Mouse (Mus musculus) hindbrain, embryonic 13.5 days (tissue): ENCODE data around the gene Pacrg. TPM values are rescaled to one million over a fixed set of nuclear protein-coding genes. Genes with fewer than 3 reads are reported as not detected.

Experiments used
- ATAC-seq: fragments of 200-750 bp; cut with Nextera tagmentation; 2 replicates; pipeline ENCODE4 v1.8.0; 2017; ENCODE audit warnings: moderate TSS enrichment; ENCODE audit not compliant: low FRiP score
- H3K27ac ChIP-seq: fragments of 300-500 bp; sonication (generic); 2 replicates; pipeline ENCODE4 v1.5.1; 2015; ENCODE audit warnings: inconsistent platforms, mild to moderate bottlenecking, moderate library complexity
- H3K27me3 ChIP-seq: fragments of 300-500 bp; sonication (generic); 2 replicates; pipeline ENCODE4 v1.6.1; 2015; ENCODE audit warnings: mild to moderate bottlenecking, inconsistent platforms
- H3K36me3 ChIP-seq: fragments of 300-500 bp; sonication (generic); 2 replicates; pipeline ENCODE4 v1.6.1; 2015; ENCODE audit warnings: mild to moderate bottlenecking, inconsistent platforms
- H3K4me1 ChIP-seq: fragments of 300-500 bp; sonication (generic); replicated peaks from 2 replicates; pipeline ENCODE4 v1.6.1; 2015; ENCODE audit warnings: inconsistent platforms
- H3K4me2 ChIP-seq: fragments of 300-500 bp; sonication (generic); 2 replicates; pipeline ENCODE4 v1.6.1; 2015; ENCODE audit warnings: inconsistent platforms, mild to moderate bottlenecking, moderate library complexity
- H3K4me3 ChIP-seq: fragments of 300-500 bp; sonication (generic); 2 replicates; pipeline ENCODE4 v1.5.1; 2015; ENCODE audit warnings: mild to moderate bottlenecking, inconsistent platforms
- H3K9ac ChIP-seq: fragments of 300-500 bp; sonication (generic); 2 replicates; pipeline ENCODE4 v1.6.1; 2015; ENCODE audit warnings: mild to moderate bottlenecking, inconsistent platforms
- H3K9me3 ChIP-seq: fragments of 300-500 bp; sonication (generic); 2 replicates; pipeline ENCODE4 v1.6.1; 2016; ENCODE audit warnings: inconsistent platforms
- WGBS: fragments of 180-500 bp; shearing (Covaris S2); methylation state at CpG from one replicate; pipeline ENCODE4 v1.1.7; 2015; 5-methylcytosine and 5-hydroxymethylcytosine counted together
- polyA plus RNA-seq: library from polyadenylated mRNA; unstranded; fragments of >200 nt; fragmentation: Nextera tagmentation; extraction: Ambion mirVana; gene quantifications from 2 replicates; pipeline ENCODE4 v1.2.1, GENCODE M21; 2015

The Pacrg gene
- polyA plus RNA-seq, 1 experiment from 2014 or later = 18.8 TPM

DNA sequence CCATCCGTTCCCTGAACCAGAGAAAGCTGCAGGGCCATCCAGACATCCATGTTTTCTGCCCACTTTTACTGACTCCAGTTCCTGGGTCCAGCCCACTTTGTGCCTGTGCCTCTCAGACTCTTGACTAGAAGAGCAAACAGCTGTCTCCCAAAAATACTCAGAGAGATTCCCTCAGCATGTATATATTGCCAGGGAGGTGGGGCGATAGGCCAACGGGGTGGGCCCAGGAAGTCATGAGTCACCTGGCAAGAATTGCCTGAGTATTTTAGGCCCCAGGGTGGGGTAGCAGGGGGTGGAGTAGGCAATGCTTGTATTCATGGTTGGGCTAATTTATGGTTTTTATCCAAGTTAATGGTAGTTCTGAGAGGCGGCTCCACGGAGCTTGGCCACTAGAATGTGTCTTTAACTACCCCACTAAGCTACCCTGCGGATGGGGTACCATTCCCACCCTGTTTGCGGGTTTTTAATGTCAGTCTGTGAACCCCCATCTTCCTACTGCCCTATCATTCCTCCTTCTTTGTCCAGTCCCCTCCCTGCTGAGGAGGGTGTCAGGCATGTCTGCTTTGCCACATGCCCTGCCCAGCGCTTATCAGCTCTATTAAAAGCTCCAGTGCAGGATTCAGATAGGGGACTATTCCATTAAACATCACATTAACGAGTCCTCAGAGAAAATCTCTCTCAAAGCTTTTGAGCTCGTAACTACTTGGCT, 461.5 kb downstream of the Pacrg start:
- Histone ChIP-seq H3K9me3 (no peaks in the 10 kb centered on the region), H3K9ac (no peak overlapping the region), H3K27ac (no peak overlapping the region), H3K4me3 (no peak overlapping the region), H3K4me2 (no peak overlapping the region), H3K27me3 (no peaks in the 10 kb centered on the region), H3K4me1 (peaks cover 9% of the 10 kb centered on the region), H3K36me3 (no peaks in the 10 kb centered on the region)
- 86% methylated on average over 10 of the region's 10 CpGs for WGBS
- ATAC-seq = no peak

- Histone ChIP-seq H3K9me3 (no peaks in the 10 kb centered on the region), H3K9ac (no peak overlapping the region), H3K4me3 (no peak overlapping the region), H3K4me1 (peaks cover 10% of the 10 kb centered on the region), H3K36me3 (no peaks in the 10 kb centered on the region), H3K4me2 (no peak overlapping the region), H3K27ac (no peak overlapping the region), H3K27me3 (no peaks in the 10 kb centered on the region)
- 100% methylated on average over 2 of the region's 2 CpGs for WGBS
- ATAC-seq = no peak
Measured at GRCm38 (mm10) chr17:10377606-10378005, 462.5 kb downstream of the Pacrg start.

DNA sequence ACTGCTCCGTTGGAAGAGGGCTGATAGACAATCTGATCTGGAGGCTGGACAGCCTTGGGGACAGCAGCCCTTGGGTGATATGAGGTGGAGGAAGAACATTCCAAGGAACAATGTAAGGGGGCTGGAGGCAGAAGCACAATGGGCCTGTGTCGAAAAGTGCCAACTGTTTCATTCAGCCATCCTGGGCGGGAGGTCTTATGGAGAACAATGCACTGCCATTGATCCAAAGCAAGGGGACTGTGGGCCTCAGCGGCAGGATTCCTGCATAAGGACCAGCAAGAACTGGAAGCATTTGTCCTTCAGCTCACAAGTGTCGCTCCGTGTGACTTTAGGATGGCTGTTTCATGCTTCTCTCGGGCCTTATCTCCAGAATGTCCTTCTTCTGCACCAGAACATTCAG, 465.8 kb downstream of the Pacrg start:
- no peak overlapping the region for H3K27ac ChIP-seq
- ATAC-seq = no peak
- H3K9ac ChIP-seq = no peak overlapping the region
- no peaks in the 10 kb centered on the region for H3K27me3 ChIP-seq
- no peak overlapping the region for H3K4me2 ChIP-seq
- 15% methylated on average over 7 of the region's 7 CpGs for WGBS
- no peaks in the 10 kb centered on the region for H3K9me3 ChIP-seq
- no peak overlapping the region for H3K4me3 ChIP-seq
- H3K4me1 ChIP-seq = peaks cover 10% of the 10 kb centered on the region
- H3K36me3 ChIP-seq = no peaks in the 10 kb centered on the region

DNA sequence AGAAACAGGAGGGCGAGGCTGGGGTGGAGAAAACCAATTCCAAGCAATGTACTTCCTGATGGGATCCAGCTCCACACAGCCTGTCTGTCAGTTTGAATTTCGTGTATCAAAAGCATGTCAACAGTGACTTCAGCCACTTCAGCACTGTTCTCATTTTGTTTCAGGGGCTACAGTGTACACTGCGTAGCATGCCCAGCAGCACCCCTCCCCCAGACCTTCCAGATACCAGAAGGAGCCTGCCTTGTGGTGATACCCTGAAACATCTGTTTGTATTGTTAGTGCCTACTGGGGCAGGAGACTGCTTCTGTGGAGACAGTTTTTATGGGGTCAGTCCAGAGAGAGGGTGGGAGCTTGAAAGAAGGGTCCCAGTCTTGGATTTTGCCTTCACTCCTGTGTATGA, 466.4 kb downstream of the Pacrg start:
- H3K9ac ChIP-seq = no peak overlapping the region
- H3K4me1 ChIP-seq = peaks cover 10% of the 10 kb centered on the region
- H3K27me3 ChIP-seq = no peaks in the 10 kb centered on the region
- 69% methylated on average over 3 of the region's 3 CpGs for WGBS
- no peak overlapping the region for H3K4me3 ChIP-seq
- no peaks in the 10 kb centered on the region for H3K36me3 ChIP-seq
- H3K27ac ChIP-seq = no peak overlapping the region
- H3K9me3 ChIP-seq = no peaks in the 10 kb centered on the region
- H3K4me2 ChIP-seq = no peak overlapping the region
- ATAC-seq = no peak

GRCm38 (mm10) chr17:10372001-10372785, 467.9 kb downstream of the Pacrg start:
- no peak overlapping the region for H3K4me2 ChIP-seq
- no peak for ATAC-seq
- peaks cover 10% of the 10 kb centered on the region for H3K4me1 ChIP-seq
- H3K9ac ChIP-seq = no peak overlapping the region
- H3K27me3 ChIP-seq = no peaks in the 10 kb centered on the region
- H3K4me3 ChIP-seq = no peak overlapping the region
- no peak overlapping the region for H3K27ac ChIP-seq
- no peaks in the 10 kb centered on the region for H3K36me3 ChIP-seq
- WGBS = 72% methylated on average over 18 of the region's 18 CpGs
- H3K9me3 ChIP-seq = no peaks in the 10 kb centered on the region

DNA sequence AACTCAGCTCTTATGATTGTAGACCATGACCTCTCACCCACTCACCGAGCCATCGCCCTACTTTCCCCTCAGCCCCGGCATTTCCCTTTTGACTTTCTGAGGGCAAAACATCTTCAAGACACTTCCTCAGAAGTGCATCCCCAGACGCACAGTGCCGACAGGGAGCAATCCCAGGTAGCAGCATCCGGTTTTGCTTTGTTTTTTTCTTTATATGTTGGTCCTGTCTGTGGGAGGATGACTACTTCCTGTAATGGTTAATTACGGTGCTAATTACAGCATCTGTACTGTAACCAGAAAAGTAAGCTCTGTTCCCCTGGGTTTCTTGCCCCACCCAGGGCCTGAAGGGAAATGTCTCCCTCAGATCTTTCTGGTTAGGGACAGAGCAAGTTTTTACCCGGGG, 468.6 kb downstream of the Pacrg start:
- H3K4me2 ChIP-seq = no peak overlapping the region
- H3K9me3 ChIP-seq = no peaks in the 10 kb centered on the region
- H3K36me3 ChIP-seq = no peaks in the 10 kb centered on the region
- H3K27me3 ChIP-seq = no peaks in the 10 kb centered on the region
- H3K27ac ChIP-seq = no peak overlapping the region
- H3K4me3 ChIP-seq = no peak overlapping the region
- no peak for ATAC-seq
- H3K4me1 ChIP-seq = peaks cover 10% of the 10 kb centered on the region
- no peak overlapping the region for H3K9ac ChIP-seq
- WGBS = 82% methylated on average over 8 of the region's 8 CpGs

GRCm38 (mm10) chr17:10370660-10371130, 469.4 kb downstream of the Pacrg start:
- ATAC-seq = no peak
- H3K4me1 ChIP-seq = peaks cover 10% of the 10 kb centered on the region
- no peaks in the 10 kb centered on the region for H3K27me3 ChIP-seq
- no peak overlapping the region for H3K4me2 ChIP-seq
- WGBS = 66% methylated on average over 8 of the region's 8 CpGs
- H3K9me3 ChIP-seq = no peaks in the 10 kb centered on the region
- no peaks in the 10 kb centered on the region for H3K36me3 ChIP-seq
- 0 out of 2 replicates have a peak overlapping the region, but pooled peaks have one; percentile 20 for H3K9ac ChIP-seq
- H3K27ac ChIP-seq = no peak overlapping the region
- no peak overlapping the region for H3K4me3 ChIP-seq

DNA sequence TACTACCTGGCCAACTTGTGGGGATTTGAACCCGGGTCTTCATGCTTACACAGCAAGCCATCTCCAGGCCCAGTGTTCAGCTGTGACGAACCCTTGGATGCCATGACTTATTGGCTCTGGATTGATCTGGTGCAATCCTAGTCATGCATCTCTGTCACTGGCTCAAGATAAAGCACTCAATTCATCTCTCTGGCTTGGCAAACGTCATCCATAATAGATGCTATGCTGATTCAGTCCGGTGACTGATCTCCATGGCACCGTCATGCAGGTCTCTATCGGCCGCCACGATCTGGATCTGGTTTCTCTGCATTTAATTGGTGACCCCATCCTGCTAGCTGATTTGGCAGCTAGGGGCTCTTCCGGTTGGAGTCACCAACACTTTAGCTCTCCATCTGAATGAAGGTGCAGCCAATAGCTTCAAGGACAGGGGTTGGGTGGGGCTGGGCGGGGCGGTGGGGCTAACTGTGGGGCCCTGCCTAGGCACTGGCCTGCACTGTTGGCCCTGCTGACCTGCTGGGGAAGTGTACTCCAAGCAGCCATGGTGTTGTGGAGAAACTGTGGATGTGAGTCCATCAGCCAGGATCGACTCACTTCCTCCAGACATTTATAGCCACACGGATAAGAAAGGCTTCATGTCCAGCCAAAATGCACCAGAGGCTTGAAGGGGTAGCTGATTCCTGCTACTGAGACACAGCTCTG, 470.0 kb downstream of the Pacrg start:
- Histone ChIP-seq H3K4me2 (no peak overlapping the region), H3K36me3 (no peaks in the 10 kb centered on the region), H3K4me3 (no peak overlapping the region), H3K9me3 (no peaks in the 10 kb centered on the region), H3K27me3 (no peaks in the 10 kb centered on the region), H3K9ac (no peak overlapping the region), H3K27ac (no peak overlapping the region), H3K4me1 (peaks cover 10% of the 10 kb centered on the region)
- no peak for ATAC-seq
- 80% methylated on average over 13 of the region's 13 CpGs for WGBS

GRCm38 (mm10) chr17:10367044-10367443, 473.1 kb downstream of the Pacrg start:
- Histone ChIP-seq H3K9me3 (no peaks in the 10 kb centered on the region), H3K27ac (0 out of 2 replicates have a peak overlapping the region, but pooled peaks have one; percentile 2), H3K4me1 (no peaks in the 10 kb centered on the region)

GRCm38 (mm10) chr17:10366577-10366976, 473.5 kb downstream of the Pacrg start:
- no peaks in the 10 kb centered on the region for H3K9me3 ChIP-seq
- no peak overlapping the region for H3K4me2 ChIP-seq
- H3K27ac ChIP-seq = 0 out of 2 replicates have a peak overlapping the region, but pooled peaks have one; percentile 2
- no peaks in the 10 kb centered on the region for H3K27me3 ChIP-seq
- H3K4me3 ChIP-seq = no peak overlapping the region
- H3K36me3 ChIP-seq = no peaks in the 10 kb centered on the region
- no peaks in the 10 kb centered on the region for H3K4me1 ChIP-seq
- no peak for ATAC-seq
- WGBS = 84% methylated on average over 4 of the region's 4 CpGs
- no peak overlapping the region for H3K9ac ChIP-seq

More at GRCm38 (mm10) chr17:10367044-10367443, 473.1 kb downstream of the Pacrg start:
- Histone ChIP-seq H3K9ac (no peak overlapping the region), H3K36me3 (no peaks in the 10 kb centered on the region), H3K27me3 (no peaks in the 10 kb centered on the region), H3K4me3 (no peak overlapping the region), H3K4me2 (no peak overlapping the region)
- ATAC-seq = no peak
- 85% methylated on average over 5 of the region's 5 CpGs for WGBS

GRCm38 (mm10) chr17:10365501-10366482, 474.3 kb downstream of the Pacrg start:
- no peak overlapping the region for H3K4me2 ChIP-seq
- no peak overlapping the region for H3K9ac ChIP-seq
- no peaks in the 10 kb centered on the region for H3K27me3 ChIP-seq
- no peak overlapping the region for H3K27ac ChIP-seq
- H3K36me3 ChIP-seq = no peaks in the 10 kb centered on the region
- H3K9me3 ChIP-seq = no peaks in the 10 kb centered on the region
- H3K4me1 ChIP-seq = 0 out of 2 replicates have a peak, but pooled peaks cover under 1% of the 10 kb centered on the region
- WGBS = 78% methylated on average over 13 of the region's 13 CpGs
- no peak overlapping the region for H3K4me3 ChIP-seq
- no peak for ATAC-seq
